Mouse (Mus musculus) testis, postnatal 10 days (tissue): Measurements from ENCODE around the gene Hps4.

Experiments
- DNase-seq: peaks from one replicate; pipeline ENCODE4 v3.0.0; 2021; ENCODE audit warnings: low spot score

Gene Hps4

DNA sequence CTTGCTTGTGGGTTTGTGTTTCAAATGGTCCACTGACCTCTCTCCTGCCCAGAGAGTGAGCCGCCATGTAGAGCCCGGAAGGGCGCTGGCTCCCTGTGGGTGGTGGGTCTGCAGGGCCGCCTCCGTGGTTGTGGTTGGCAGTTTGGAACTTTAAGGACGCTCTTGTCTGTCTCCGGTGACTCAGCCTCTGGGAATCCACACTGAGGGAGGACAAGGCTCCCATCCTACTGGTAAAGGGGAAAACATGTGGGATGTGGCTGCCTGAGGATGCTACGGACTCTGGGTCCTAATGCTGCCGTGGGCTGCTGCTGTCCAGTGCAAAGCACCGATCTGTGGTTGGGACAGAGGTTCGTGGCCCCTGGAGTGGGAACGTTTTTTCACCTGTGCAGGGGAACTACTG, 25.0 kb downstream of the Hps4 start:
- DNase-seq = no peak

DNA sequence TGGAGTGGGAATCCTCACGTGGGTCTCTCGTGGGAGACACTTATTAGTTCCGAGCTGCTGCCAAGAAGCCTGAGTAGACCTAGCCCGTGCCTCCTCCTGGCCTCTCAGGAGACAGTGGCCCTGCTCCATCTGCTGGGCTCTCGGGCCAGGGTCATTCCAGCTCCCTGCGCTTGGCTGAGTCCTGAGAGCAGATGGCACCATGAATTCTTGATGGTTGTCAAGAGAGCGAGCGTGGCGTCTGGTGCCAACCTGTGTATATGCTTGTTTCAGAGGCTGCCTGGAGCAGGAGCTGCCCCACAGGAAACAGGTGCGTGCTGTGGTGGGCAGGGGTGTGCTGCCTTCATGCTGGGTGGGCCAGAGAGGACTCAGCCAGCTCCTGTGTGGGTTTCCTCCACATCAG, 25.8 kb downstream of the Hps4 start:
- no peak for DNase-seq

DNA sequence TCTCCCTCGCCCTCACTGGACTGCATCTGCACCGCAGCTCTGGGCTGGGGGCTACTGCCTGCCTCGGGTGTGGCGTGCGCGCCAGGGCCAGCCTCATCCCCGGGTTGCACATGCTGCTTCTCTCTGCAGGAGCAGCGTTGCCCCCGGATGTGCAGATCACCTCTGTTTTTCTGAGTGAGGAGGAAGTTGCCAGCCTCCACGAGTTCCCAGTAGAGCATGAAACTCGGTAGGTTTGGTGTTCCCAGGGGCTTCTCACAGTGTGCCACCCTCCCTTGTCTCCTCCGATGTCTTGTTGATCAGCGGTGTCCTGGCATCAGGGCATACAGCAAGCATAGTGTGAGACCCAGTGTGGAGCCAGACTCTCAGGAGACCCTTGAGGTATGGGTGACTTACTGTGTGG, 26.4 kb downstream of the Hps4 start:
- DNase-seq = no peak

DNA sequence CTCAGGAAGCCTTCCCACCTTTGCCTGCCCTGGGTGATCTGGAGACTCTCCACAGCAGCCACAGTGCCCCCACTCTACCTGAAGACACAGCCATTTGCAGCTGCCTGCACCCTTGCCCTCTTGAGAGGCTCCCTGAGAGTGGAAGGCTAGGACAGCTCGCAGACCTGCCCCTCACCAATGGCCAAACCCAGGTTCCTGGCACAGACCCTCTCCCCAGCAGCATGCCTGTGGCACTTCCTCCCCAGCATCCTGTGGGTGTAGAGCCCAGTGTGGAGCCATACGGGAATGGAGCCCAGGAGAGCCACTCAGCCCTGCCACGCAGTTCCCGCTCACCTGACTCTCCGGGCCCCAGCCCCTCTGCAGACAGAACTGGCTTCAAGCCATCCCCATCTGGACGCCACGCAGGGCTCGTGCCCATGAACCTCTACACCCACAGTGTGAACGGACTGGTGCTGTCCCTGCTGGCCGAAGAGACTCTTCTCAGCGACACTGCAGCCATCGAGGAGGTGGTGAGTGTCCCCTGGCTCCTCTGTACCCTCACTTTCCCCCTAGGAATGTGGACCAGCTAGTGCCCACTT, 27.4 kb downstream of the Hps4 start:
- DNase-seq = no peak

DNA sequence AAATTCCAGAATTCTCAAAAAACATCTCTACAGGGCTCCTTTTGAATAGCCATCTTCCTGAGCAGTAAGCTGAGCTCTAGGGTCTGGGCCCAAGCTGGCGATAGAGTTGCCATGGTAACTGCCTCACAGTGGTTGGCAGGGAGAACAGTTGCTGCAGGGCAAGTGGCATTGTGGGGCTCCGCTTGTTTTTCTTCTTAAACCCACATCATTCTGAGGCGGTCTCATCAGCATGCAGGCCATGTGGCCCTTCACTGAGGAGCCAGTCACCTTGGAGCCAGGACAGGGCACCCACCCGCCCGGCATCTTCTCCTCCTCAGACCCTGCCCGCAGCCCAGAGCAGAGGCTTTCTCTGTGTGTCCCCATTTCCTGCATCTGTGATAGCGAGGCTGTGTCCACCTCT, 29.1 kb downstream of the Hps4 start:
- DNase-seq = no peak

DNA sequence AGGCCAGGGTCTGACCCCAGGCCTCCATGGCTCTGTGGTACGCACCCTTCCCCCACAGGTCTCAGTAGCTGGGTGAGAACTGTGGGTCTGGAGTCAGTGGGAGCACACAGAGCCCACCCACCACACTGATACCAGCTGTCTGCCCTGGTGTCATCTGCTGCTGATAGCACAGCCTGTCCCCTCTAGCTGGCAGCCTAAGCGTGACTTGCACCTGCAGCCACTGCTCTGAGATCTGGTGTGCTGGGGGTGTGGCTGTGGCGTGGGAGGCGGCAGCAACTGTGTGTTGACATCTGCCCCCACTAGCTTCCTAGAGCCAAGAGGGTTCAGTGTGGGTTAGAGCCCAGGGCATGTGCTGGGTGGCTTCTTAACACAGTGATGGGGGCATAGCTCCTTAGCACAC, 33.2 kb downstream of the Hps4 start:
- DNase-seq = no peak

DNA sequence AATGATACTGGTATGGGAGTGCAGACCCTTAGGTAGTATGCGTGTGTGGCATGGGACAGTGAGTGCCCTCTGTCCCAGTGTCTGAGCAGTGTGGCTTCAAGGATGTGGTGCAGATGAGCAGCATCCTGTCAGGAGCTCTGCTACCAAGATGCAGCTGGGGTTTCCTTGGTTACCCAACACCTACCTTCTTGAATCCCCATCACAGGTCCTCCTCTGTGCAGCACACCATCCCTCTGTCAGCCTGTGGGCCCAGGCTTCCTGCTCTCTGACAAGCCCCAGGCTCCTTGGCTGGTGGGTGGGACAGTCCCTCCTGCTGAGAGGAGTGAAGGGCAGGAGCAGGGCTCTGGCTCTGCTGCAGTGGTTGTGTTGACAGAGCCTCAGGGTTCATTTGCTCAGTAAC, 34.5 kb downstream of the Hps4 start:
- no peak for DNase-seq

DNA sequence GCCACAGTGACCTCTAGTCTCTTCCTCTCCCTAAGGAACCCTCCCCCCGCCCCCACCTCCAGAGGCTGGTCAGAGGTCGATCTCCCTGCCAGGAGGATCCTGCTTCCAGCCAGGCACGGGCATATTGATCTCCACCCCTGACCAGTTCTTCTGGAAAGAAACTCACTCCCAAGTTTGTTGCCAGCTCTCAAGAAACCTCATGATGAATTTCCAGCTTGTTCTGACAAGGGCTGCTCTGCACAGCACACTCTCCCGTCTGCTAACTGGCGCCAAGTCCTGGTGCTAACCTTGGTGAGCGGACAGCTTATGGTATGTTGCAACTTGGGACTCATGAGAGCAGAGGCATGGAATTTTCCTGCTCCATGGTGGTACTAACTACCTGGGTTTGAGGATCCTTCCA, 35.8 kb downstream of the Hps4 start:
- no peak for DNase-seq

DNA sequence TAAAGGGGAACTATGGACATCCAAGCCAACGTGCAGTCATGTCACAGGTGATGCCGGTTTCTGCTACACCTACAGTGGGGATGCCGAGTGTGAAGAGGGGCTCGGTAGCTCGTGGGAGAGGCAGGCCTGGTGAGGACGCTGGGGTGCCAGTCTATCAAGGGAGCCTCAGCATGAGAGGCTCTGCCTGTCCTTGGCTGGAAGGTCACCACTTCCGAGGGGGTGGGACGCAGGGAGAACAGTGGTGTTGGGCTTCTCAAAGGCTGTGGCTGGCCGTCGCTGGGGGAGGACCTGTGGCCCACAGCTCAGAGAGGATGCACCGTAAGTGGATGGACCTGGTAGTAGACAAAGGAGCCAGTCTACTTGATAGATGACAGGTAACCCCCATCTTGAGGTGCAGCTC, 38.3 kb downstream of the Hps4 start:
- no peak for DNase-seq

DNA sequence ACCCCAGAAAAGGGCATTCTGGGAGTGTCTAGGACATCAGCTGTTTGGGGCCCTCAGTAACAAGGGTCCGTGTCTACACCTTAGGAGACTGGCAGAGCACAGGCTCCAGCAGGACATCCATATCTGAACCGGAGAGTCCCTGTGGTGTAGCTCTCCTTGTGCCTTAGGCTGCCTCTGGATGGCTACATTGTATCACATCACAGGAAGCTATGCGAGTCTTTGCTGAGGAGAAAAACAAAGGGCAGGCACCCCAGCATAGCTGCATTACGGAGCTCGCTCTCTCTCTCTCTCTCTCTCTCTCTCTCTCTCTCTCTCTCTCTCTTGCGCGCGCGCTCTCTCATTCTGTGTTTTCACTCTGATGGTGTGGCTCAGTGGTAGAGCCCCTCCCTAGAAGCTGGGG, 39.2 kb downstream of the Hps4 start:
- no peak for DNase-seq

DNA sequence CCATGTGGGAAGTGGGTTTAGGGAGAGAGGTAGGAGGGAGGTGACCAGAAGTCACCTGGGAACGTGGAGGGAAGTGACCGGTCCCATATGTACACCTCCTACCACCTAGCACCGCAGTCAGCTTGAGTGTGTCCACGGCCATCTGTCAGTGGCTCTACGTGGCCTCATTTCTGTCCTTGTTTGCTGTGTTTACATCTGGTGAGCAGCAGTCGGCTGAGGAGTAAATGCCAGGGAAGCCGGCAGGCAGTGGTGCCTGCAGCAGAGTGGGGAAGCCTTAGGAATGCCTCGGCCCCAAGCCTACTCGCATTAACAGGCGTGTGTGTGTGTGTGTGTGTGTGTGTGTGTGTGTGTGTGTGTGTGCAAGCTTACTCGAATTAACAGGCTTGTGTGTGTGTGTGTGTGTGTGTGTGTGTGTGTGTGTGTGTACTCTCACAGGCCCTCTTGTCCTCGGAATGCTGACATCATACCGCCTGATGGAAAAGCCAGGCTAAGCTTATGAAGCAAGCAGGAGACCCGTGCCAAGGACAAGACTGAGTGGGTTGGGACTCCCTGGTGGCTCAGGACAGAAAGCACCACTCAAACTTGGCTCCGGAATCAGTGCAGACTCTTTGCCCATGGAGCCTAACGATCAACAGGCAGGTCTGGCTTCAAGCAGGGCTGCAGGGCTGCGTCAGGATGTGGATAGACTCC, 39.9 kb downstream of the Hps4 start:
- DNase-seq = no peak

DNA sequence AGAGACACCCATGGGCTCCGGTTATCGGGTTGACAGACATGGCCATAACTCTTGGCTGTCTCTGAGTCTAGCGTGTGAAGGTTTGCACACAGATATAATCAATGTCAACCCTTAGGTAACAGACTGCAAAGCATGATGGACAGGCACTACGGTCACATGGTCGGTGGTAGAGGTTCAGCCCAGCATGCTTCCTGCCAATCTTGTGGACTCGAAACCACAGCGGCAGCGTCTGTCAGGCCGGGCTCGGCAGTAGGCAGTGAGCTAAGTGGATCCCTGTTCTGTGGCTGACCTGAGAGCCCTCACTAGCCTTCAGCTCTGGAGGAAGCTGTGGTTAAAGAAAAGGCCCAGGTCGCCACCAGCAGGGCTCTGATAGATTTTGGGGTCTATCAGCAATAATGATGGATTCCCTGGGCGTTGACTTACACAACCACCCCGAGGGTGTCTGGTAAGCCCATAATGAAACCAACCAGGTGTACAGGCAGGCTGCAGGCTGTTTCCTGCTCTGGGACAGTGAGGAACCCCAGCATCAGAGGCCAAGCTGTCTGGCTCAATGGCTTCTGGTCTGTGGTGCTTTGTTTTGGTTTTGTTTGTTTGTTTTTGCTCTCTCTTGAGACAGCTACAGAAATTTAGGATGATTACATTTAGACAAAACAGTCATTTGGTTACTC, 42.1 kb downstream of the Hps4 start:
- no peak for DNase-seq

DNA sequence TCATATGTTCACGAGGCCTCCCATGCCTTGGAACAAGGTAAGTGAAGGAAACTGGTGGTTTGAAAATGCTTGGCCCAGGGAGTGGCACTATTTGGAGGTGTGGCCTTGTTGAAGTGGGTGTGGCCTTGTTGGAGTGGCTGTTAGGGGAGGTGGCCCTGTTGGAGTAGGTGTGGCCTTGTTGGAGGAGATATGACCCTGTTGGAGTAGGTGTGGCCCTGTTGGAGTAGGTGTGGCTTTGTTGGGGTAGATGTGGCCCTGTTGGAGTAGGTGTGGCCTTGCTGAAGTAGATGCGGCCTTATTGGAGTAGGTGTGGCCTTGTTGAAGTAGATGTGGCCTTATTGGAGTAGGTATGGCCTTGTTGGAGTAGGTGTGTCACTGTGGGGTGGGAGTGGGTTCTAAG, 43.1 kb downstream of the Hps4 start:
- no peak for DNase-seq

DNA sequence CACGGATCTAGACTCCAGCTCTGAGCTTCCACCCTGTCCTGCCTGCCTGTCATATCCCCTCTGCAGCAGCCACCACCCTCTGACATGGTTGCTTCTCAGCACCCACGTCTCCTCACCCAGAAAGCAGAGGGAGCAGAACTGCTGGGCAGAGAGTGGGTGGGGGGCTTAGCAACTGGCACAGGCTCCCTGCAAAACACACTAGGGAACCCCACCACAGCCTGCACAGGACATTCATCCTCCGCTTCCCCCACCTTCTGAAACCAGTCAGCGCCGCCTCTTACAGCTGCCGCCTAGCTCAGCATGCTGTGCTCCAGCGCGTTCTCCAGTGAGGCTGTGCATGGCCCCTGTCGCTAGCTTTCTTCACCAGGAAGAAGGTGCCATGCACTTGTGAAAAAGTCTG, 46.5 kb downstream of the Hps4 start:
- no peak for DNase-seq

DNA sequence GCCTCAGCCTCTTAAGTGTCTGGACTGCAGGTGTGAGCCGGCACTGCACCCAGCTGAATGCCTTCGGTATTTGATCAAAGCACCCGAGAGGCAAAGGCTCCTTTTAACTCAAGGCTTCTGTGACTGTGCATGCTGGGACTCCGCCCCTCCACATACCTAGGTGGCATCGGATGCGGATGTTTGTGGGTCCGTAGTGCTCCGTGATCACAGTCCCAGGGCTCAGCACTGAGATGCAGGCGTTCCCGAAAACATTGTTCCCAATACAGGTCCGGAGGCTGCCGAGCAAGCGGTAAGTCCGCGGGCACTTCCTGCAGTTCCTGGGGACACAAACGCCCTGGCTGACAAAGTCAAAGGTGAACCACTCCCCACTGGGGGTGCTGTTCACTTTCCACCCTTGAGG, 48.1 kb downstream of the Hps4 start:
- DNase-seq = no peak

DNA sequence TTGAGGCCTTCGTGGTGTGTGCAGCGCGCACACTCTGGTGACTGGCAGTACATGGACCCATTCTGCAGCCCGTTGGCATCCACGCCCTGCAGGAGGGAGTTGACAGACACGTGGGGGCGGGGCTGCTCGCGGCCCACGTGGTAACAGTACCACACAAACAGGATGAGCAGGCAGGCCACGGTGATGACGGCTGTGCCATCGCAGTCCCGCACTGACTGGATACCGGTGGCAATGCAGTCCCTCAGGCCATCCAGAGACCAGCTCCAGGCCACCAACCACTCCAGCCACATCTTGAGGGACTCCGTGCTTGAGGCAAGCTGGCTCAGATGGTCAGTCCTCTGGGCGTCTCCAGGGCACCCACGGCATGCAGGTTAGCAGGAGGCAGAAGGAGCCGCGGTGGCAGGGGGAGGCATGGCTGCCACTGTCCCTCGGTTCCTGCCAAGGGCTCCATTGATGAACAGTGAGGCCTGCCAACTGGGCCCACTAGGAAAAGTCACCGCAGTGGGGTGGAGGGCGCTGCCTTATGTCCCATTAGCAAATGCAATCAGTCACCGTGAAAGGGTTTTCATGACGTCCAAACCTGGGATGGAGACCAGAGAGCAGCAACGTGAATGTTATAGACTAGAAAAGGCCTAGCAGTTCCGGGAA, 48.9 kb downstream of the Hps4 start:
- DNase-seq = no peak

DNA sequence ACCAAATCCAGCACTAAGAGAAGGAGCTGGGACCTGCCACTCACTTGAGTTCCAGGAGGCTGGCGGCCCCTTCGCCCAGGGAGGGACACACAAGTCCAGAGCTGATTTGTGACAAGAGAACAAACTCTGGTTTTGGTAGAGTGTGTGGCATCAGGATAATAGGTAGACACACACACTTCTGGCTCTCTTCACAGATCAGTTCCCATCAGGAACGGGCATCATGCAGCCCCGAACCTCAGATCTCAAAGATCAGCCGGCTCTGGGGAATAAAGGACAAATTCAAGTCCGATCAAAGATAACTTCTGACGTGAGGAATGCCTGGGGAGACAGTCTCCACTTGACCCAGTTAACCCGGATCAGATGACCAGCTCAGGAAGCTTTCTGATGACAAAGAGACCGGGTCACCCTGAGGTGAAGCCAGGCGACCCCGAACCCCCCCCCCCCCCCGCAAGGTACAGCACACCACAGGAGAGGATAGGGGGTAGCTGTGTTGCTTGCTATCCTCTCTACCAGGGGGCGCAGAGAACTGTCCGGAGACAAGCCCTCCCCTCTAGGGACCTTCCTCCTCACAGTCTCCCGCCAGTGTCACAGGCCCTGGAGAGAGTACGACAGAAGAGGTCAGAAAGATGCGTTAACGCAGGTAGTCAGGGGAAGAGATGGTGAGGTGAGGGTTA, 51.0 kb downstream of the Hps4 start:
- no peak for DNase-seq

DNA sequence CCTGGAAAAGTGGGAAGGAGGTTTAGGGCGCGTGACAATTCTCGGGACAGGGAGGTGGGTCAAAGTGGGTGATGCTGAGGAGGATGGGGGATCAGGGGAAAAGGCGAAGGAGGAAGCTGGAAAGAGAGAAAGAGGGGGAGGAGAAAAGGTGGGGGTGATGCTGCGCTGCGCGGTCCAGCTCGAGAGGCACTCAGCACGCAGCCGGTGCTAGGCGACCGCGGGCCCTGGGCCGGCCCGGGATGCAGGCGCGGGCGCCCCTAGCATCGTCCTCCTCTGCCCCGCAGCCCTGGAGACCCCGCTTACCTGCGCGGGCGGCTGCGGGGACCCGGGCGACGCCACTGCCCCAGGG, 51.5 kb downstream of the Hps4 start:
- DNase-seq = no peak

DNA sequence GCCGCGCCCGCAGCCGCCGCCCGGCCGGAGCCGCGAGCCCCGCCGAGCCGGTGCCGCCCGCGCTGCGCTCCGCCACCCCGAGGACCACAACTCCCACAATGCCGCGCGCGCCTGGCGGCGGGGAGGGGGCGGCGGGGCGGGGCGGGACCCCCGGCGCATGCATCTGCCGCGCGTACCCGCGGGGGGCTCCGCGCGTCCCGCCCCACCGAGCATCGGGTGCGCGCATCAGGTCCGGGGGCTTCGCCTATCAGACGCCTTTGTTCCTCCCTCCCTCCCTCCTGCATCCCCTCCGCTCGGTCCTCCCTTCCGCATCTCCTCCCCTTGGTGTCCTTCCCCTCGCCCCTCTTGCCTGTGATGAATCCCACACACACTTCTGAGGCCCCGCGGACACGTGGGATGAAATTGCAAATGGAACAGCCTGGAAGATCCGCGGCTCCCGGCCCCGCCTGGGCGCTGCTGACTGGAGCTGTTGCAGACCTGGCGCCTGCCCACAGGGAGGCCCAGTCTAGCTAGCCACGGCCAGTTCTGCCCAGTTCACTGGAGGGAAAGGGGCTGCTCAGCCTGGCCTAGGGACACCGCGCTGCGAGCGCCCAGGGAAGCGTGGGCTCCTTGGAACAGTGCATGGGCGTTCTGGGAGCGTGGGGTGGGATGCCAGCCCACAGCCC, 52.0 kb downstream of the Hps4 start, which contains the start of gene Asphd2:
Asphd2 (minus strand) TSS at position 88 of the 665 bp plus-strand sequence.
- peak; percentile 62 for DNase-seq

DNA sequence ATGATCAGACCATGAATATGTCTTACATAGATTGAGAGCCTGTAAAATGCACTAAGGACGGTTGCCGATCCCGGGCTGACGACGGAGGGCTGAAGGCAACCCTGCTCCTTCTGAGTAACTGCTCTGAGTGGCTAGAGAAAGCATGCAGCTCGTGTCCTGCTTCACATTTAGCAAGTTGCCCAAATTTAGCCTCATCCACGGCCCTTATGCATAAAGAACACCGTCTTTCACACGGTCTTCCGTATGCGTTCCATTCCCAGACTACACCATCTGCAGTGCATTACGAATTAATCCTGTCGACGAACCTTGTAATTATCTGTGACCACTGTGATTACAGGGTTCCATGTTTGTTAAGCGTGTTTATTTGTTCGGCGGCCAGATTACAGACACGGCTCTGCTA, 53.2 kb downstream of the Hps4 start:
- DNase-seq = no peak

DNA sequence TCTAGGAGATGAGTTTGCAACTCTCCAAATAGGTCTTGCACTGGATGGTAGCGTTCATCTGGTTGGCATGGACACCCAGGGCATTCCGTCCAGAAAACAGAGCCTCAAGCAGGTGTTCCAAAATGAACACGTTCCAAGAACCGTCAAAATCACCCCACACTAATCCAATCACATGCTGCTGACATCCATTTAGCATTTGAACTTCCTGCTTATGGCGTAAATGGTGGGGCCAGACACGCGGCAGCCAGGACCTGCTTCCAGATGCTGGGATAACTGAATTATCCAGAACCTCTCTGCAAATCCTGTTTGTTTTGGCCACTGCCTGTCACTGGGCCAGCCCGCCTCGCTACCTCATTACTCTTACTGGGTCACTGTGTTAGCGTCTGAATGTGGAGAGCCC, 56.4 kb downstream of the Hps4 start:
- DNase-seq = no peak

DNA sequence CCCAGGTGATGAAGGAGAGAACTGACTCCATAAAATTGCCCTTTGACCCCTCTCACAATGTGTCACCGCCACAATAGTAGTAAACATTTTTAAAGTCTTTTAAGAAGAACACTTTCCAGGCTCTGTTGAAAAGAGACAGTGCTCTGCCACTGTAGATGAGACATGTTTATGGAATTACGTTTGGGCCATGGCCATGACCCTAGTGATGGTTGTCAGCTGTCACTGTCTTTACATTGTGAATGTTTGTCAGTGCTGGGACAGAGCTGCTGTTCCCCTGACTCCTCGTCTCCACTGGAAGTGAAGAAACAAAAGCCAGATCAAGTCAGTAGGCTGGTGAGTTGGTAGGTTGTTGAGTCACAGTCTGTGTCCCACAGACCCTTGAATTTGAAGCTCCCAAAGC, 59.6 kb downstream of the Hps4 start:
- DNase-seq = no peak
